Mouse (Mus musculus): Measurements from ENCODE around the gene Bscl2. TPM values are rescaled to one million over a fixed set of nuclear protein-coding genes. Genes with fewer than 3 reads are reported as not detected.
"Not testable (repeated sequence)": the region's sequence is repeated elsewhere in the genome, so short reads cannot be mapped to it uniquely, and the experiment has no call there.

The Bscl2 gene
- total RNA-seq, 1 experiment from 2014 or later = 139 TPM

GRCm38 (mm10) chr19:8871267-8872186 lies 34.3 kb downstream of the Bscl2 start, which contains the start of gene Ubxn1:
Ubxn1 (plus strand) TSS chr19:8871496.
- peak; percentile 95 for DNase-seq

DNA sequence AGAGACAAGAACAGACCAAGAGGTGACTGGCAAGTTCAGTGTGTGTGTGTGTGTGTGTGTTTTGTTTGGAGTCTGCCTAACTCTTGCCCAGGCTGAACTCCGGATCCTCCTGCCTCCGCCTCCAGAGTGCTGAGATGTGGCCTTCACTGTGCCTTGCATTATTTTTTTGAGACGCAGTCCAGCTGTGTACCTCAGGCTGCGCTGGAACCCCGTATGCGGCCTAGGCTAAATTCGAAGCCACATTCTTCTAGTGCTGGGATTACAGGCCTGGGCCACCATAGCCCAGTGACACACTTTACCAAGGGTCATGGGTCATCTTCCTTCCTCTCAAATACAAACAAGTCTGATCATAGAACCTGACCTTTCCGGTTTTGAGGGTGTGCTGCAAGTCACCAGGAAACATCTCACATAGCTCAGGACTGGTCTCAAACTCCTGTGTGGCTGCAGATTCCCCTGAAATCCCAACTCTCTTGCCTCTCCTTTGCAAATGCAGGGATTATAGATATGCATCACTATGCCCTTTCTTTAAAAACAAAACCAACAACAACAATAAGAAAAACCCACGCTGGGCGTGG lies 35.1 kb downstream of the Bscl2 start:
- no peak for DNase-seq

DNA sequence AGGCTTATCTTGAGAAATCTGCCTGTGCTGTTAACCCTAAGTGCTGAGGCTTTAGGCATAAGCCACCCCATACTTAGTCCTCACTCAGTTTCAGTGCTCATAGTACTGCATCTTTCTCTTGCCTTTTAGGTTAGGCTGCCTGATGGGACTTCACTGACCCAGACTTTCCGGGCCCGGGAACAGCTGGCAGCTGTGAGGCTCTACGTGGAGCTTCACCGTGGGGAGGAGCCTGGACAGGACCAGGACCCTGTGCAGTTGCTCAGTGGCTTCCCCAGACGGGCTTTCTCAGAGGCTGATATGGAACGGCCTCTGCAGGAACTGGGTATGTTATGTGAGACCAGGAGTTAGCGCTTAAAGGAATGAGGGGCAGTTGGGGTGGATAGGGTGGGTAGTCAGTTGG lies 37.8 kb downstream of the Bscl2 start:
- DNase-seq = no peak

DNA sequence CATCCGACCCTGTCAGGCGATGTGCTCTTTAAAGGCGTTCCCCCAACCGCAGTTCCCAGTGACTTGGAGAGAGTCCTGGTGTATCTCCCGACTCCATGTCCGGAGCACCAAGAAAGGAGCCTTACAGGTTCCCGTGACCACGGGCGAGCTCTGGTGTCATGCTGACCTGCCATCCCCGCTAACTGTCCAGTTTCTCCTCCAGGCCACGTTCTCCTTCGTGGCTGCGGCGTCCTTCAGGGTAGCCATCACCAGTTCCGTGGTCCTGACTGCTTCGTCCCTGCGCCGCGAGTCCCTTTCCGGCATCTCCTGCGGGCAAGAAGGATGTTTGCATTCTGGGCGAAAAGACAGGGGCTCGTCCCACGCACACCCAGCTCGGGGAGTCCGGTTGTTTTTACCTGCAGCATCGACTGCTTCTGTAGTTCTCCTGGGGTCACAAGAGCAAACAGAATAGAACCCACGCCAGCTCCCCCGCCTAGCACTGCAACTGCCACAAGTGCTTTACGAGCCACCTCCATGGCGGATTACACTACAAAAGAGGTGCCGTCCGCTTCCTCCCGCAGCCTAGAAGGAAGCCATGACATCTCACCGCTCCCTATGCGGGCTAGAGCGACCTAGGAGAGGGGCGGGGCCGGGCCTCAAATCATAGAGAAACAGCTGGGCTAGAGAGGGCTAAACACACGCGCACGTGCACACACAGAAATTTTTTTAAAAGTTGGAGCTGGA lies 43.2 kb downstream of the Bscl2 start, which contains the start of gene Uqcc3:
TSS of gene Uqcc3 (minus strand) at position 613 of the 723 bp plus-strand sequence.
- peak; percentile 88 for DNase-seq

DNA sequence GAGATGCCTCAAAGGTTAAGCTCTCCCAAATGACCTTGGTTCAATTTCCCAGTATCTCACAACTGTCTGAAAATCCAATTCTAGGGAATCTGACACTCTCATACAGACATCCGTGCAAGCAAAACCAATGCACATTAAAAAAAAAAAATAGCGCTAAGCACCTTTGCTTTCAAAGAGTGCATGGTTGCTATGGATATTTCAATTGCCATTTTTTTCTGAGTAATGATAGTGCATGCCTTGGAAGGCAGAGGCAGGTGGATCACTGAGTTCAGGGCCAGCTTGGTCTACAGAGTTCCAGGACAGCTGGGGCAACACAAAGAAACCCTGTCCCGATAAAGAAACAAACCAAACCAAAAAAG lies 43.7 kb downstream of the Bscl2 start:
- DNase-seq = no peak

DNA sequence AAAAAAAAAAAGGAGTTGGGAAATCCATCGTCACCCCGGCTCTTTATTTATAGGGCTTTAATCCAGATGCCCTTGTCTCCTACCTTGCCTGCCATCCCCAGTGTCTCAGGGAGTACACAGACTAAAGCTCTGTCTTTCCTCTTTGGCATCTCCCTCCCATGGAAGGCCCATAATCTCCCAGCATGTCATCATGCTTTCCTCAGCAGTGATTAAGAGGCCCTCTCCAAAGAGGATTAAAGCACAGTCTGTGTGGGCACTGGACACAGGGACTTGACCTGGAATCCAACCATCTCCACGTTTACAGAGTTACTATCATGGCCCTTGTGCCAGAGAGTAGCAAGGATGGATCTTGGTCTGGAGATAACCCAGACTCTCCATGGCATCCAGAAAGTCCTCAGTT lies 46.3 kb downstream of the Bscl2 start, which contains the start of the genes Lbhd1 and Gm49403:
TSS of gene Lbhd1 (plus strand) at position 117 of the 400 bp plus-strand sequence.
TSS of gene Gm49403 (plus strand) at position 315 of the 400 bp plus-strand sequence.
- DNase-seq = no peak

- no peak for DNase-seq
Observed at GRCm38 (mm10) chr19:8886916-8887584, 49.8 kb downstream of the Bscl2 start.

GRCm38 (mm10) chr19:8887585-8888463 lies 50.6 kb downstream of the Bscl2 start:
- no peak for DNase-seq

GRCm38 (mm10) chr19:8888511-8889385 lies 51.5 kb downstream of the Bscl2 start, which contains the start of the genes 1810009A15Rik and Gm49416:
1810009A15Rik (plus strand) TSS chr19:8888853.
Gm49416 (plus strand) TSS chr19:8888926.
- peak; percentile 93 for DNase-seq

GRCm38 (mm10) chr19:8892829-8893766 lies 55.8 kb downstream of the Bscl2 start, which contains the start of gene Ints5:
Ints5 (plus strand) TSS chr19:8893005.
- peak; percentile 85 for DNase-seq

DNA sequence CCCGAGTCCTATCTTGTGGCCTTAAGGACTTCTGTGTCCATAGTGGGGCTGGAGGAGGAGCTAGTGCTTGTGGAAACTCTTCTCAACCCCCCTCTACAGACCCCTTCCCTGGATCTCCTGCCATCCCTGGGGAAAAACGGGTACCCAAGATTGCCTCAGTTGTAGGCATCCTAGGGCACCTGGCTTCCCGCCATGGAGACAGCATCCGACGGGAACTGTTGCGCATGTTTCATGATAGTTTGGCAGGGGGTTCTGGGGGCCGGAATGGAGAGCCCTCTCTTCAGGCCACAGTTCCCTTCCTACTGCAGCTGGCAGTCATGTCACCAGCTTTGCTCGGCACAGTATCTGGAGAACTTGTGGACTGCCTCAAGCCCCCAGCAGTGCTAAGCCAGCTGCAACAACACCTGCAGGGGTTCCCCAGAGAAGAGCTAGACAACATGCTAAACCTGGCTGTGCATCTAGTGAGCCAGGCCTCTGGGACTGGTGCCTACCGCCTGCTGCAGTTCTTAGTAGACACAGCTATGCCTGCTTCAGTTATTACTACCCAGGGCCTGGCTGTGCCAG lies 58.2 kb downstream of the Bscl2 start:
- DNase-seq = no peak

- DNase-seq = not testable (repeated sequence)
Observed at GRCm38 (mm10) chr19:8896231-8896630, 59.0 kb downstream of the Bscl2 start.

DNA sequence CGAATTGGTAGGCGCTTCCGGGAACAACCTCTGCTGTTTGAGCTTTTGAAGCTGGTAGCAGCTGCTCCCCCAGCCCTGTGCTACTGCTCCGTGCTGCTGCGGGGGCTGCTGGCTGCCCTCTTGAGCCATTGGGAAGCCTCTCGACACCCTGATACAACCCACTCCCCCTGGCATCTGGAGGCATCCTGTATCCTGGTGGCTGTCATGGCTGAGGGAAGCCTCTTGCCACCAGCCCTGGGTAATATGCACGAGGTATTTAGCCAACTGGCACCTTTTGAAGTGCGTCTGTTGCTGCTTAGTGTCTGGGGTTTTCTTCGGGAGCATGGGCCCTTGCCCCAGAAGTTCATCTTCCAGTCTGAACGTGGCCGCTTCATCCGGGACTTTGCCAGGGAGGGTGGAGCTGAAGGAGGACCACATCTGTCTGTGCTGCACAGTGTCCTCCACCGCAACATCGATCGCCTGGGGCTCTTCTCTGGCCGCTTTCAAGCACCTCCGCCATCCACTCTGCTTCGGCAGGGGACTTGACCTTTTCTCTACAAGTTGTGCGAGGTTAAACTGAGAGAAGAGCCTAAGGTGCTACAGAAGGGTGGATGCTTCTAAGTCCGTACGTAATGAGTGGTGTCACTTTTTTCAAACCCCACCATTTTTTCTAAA lies 60.1 kb downstream of the Bscl2 start:
- DNase-seq = peak; percentile 60

- DNase-seq = peak; percentile 94
Observed at GRCm38 (mm10) chr19:8897865-8898495, 60.7 kb downstream of the Bscl2 start, which contains the start of gene Ganab. Ganab (plus strand) TSS chr19:8898071.
